Mouse (Mus musculus) hindbrain, embryonic 13.5 days (tissue): ENCODE measurements around the gene Pithd1. TPM values are rescaled to one million over a fixed set of nuclear protein-coding genes. Genes with fewer than 3 reads are reported as not detected.
A peak's percentile ranks its signal among the peaks of the same experiment; 100 is the strongest.
"Not testable (repeated sequence)": the region's sequence is repeated elsewhere in the genome, so short reads cannot be mapped to it uniquely, and the experiment has no call there.

ENCODE experiments used
- ATAC-seq: fragments of 200-750 bp; cut with Nextera tagmentation; 2 replicates; pipeline ENCODE4 v1.8.0; 2017; ENCODE audit warnings: moderate TSS enrichment; ENCODE audit not compliant: low FRiP score
- H3K27ac ChIP-seq: fragments of 300-500 bp; sonication (generic); 2 replicates; pipeline ENCODE4 v1.5.1; 2015; ENCODE audit warnings: inconsistent platforms, mild to moderate bottlenecking, moderate library complexity
- H3K27me3 ChIP-seq: fragments of 300-500 bp; sonication (generic); 2 replicates; pipeline ENCODE4 v1.6.1; 2015; ENCODE audit warnings: mild to moderate bottlenecking, inconsistent platforms
- H3K36me3 ChIP-seq: fragments of 300-500 bp; sonication (generic); 2 replicates; pipeline ENCODE4 v1.6.1; 2015; ENCODE audit warnings: mild to moderate bottlenecking, inconsistent platforms
- H3K4me1 ChIP-seq: fragments of 300-500 bp; sonication (generic); replicated peaks from 2 replicates; pipeline ENCODE4 v1.6.1; 2015; ENCODE audit warnings: inconsistent platforms
- H3K4me2 ChIP-seq: fragments of 300-500 bp; sonication (generic); 2 replicates; pipeline ENCODE4 v1.6.1; 2015; ENCODE audit warnings: inconsistent platforms, mild to moderate bottlenecking, moderate library complexity
- H3K4me3 ChIP-seq: fragments of 300-500 bp; sonication (generic); 2 replicates; pipeline ENCODE4 v1.5.1; 2015; ENCODE audit warnings: mild to moderate bottlenecking, inconsistent platforms
- H3K9ac ChIP-seq: fragments of 300-500 bp; sonication (generic); 2 replicates; pipeline ENCODE4 v1.6.1; 2015; ENCODE audit warnings: mild to moderate bottlenecking, inconsistent platforms
- H3K9me3 ChIP-seq: fragments of 300-500 bp; sonication (generic); 2 replicates; pipeline ENCODE4 v1.6.1; 2016; ENCODE audit warnings: inconsistent platforms
- WGBS: fragments of 180-500 bp; shearing (Covaris S2); methylation state at CpG from one replicate; pipeline ENCODE4 v1.1.7; 2015; 5-methylcytosine and 5-hydroxymethylcytosine counted together
- polyA plus RNA-seq: library from polyadenylated mRNA; unstranded; fragments of >200 nt; fragmentation: Nextera tagmentation; extraction: Ambion mirVana; gene quantifications from 2 replicates; pipeline ENCODE4 v1.2.1, GENCODE M21; 2015

The Pithd1 gene
- polyA plus RNA-seq, 1 experiment from 2014 or later = 58.3 TPM

- Histone ChIP-seq H3K4me2 (no peak overlapping the region), H3K4me1 (peaks cover 34% of the 10 kb centered on the region), H3K27ac (no peak overlapping the region), H3K9ac (no peak overlapping the region), H3K9me3 (no peaks in the 10 kb centered on the region), H3K4me3 (no peak overlapping the region), H3K36me3 (peaks cover 31% of the 10 kb centered on the region), H3K27me3 (no peaks in the 10 kb centered on the region)
- 92% methylated on average over 6 of the region's 6 CpGs for WGBS
- no peak for ATAC-seq
These were observed 36.7 kb downstream of the Pithd1 start for GRCm38 (mm10) chr4:135950365-135950764.

DNA sequence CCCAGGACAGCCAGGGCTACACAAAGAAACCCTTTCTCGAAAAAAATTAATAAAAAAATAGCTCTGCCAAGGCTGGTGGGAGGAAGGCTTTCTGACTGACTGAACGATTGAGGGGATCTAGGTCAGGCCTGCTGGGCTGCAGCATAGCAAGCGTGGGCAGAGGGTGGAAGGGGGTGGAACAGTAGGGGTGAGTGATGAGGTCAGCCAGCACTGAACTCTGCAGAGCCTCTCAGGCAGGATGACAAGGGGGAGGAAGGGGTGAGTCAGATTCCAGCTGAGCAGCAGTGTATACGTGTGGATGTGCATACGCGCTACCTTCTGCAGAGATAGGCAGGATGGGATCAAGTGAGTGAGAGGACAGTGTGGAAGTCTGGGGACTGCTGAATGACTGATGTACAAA is 37.2 kb downstream of the Pithd1 start:
- H3K9ac ChIP-seq = no peak overlapping the region
- peaks cover 29% of the 10 kb centered on the region for H3K36me3 ChIP-seq
- ATAC-seq = no peak
- peaks cover 34% of the 10 kb centered on the region for H3K4me1 ChIP-seq
- no peak overlapping the region for H3K4me3 ChIP-seq
- 59% methylated on average over 6 of the region's 6 CpGs for WGBS
- H3K4me2 ChIP-seq = no peak overlapping the region
- no peak overlapping the region for H3K27ac ChIP-seq
- no peaks in the 10 kb centered on the region for H3K9me3 ChIP-seq
- no peaks in the 10 kb centered on the region for H3K27me3 ChIP-seq

DNA sequence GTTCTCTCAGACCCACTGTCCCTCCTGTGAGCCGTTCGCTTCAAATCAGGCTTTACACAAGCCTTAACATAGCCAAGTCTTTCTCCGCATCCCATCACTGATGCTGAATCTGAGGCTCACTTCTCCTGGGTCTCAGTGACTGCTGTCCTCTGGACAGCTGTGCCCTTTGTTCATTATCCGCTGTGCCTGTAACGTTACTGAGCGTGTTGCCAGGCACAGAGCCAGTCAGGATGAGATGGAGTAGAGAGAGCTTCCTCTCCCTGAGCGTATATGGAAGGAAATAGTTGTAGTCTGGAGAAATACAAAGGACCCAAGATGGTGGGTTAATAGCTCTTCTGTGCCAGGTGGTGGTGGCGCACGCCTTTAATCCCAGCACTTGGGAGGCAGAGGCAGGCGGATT is 37.6 kb downstream of the Pithd1 start:
- no peak for ATAC-seq
- no peak overlapping the region for H3K4me2 ChIP-seq
- no peak overlapping the region for H3K9ac ChIP-seq
- H3K4me3 ChIP-seq = no peak overlapping the region
- H3K27me3 ChIP-seq = no peaks in the 10 kb centered on the region
- H3K9me3 ChIP-seq = no peaks in the 10 kb centered on the region
- 86% methylated on average over 10 of the region's 10 CpGs for WGBS
- peaks cover 26% of the 10 kb centered on the region for H3K36me3 ChIP-seq
- no peak overlapping the region for H3K27ac ChIP-seq
- peaks cover 34% of the 10 kb centered on the region for H3K4me1 ChIP-seq

DNA sequence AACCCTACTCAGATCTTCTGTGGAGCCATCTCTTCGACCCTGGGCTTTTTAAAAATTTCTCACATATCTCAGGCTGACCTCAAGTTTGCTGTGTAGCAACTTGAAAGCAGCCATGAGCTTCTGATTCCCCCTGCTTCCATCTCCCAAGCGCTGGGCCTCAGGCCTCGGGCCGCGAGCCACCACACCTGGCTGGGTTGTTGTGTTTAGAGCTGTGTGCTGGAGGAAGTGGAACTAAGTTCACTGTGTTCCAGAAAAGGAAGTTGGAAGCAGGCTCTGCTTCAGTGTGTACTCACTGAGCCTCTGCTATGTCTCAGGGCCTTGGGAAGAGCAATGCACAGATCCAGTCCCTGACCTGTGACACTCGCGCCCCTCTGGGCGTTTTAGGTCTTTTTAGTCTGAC is 38.9 kb downstream of the Pithd1 start:
- Histone ChIP-seq H3K9ac (0 out of 2 replicates have a peak overlapping the region, but pooled peaks have one; percentile 2), H3K27me3 (no peaks in the 10 kb centered on the region), H3K4me3 (no peak overlapping the region), H3K36me3 (peaks cover 21% of the 10 kb centered on the region), H3K27ac (no peak overlapping the region), H3K9me3 (no peaks in the 10 kb centered on the region), H3K4me1 (peaks cover 34% of the 10 kb centered on the region), H3K4me2 (no peak overlapping the region)
- ATAC-seq = no peak
- 97% methylated on average over 8 of the region's 8 CpGs for WGBS

DNA sequence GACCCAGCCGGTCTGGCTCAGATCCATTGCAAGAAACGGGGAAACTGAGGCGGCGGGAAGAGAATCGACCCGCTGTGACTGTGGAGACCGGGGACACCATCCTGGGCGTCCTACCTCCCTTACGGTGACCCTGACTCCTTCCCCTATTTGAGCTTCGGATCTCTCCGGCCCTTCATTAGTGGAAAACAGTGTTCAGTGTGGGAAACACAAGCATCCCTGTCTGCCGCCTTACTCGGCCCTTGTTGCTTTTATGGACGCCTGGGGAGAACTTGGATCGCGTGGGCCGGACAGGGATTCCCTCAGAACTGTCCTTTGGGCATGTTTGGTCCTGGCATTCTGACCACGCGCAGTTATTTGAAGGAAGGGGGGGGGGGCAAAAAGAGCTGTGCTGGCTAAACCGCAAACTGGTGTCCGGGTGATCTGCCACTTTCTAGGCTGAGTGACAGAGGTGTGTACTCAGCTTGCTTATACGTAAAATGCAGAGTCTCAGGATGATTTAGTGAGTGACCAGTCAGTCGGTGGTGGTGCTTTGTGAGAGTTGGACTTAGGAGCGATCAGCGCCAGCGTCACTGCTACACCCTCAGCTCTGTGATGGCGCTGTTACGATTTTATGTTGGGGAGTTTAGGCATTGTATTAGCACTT is 40.3 kb downstream of the Pithd1 start:
- WGBS = 2% methylated on average over 28 of the region's 28 CpGs

GRCm38 (mm10) chr4:135946278-135946658 is 40.8 kb downstream of the Pithd1 start, which contains the start of gene Hmgcl:
TSS of gene Hmgcl (plus strand) at chr4:135946448.
- WGBS = under 1% methylated on average over 23 of the region's 23 CpGs
- Histone ChIP-seq H3K9ac (peak within 1 kb of the TSS; percentile 85), H3K4me1 (peaks cover 34% of the 10 kb centered on the region), H3K27ac (peak within 1 kb of the TSS; percentile 83), H3K4me3 (peak within 1 kb of the TSS; percentile 76), H3K4me2 (peak within 1 kb of the TSS; percentile 80), H3K36me3 (peaks cover 9% of the 10 kb centered on the region), H3K27me3 (no peaks in the 10 kb centered on the region), H3K9me3 (no peaks in the 10 kb centered on the region)
- ATAC-seq = peak; percentile 92

More for the DNA sequence above, 40.3 kb downstream of the Pithd1 start:
- peaks cover 34% of the 10 kb centered on the region for H3K4me1 ChIP-seq
- no peaks in the 10 kb centered on the region for H3K9me3 ChIP-seq
- peaks cover 13% of the 10 kb centered on the region for H3K36me3 ChIP-seq
- peak overlapping the region; percentile 83 for H3K27ac ChIP-seq
- H3K4me2 ChIP-seq = peak overlapping the region; percentile 80
- no peak; the same call in 1 of the 2 replicates for ATAC-seq
- peak overlapping the region; percentile 85 for H3K9ac ChIP-seq
- peak overlapping the region; percentile 76 for H3K4me3 ChIP-seq
- no peaks in the 10 kb centered on the region for H3K27me3 ChIP-seq

DNA sequence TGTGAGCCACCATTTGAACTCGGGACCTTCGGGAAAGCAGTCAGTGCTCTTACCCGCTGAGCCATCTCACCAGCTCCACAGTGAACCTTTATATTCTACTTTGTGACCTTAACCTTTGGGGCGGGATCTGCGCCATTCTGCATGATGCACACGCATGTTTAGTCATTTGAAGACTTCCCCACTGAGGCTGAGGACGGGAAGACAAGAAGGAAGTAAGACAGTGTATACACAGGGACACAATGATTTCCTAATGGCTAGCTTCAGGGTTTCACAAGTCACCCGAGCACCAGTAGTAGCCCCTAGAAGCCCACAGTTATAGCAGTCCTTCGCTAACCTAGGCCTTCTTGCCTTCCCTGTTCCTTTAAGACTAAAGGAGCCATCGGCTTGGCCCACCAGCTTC is 41.4 kb downstream of the Pithd1 start:
- peak overlapping the region; percentile 85 for H3K9ac ChIP-seq

GRCm38 (mm10) chr4:135943389-135943788 is 43.7 kb downstream of the Pithd1 start:
- no peak for ATAC-seq
- Histone ChIP-seq H3K9me3 (no peaks in the 10 kb centered on the region), H3K27ac (no peak overlapping the region), H3K4me1 (peaks cover 17% of the 10 kb centered on the region), H3K9ac (no peak overlapping the region), H3K4me3 (no peak overlapping the region), H3K36me3 (peaks cover 30% of the 10 kb centered on the region), H3K4me2 (no peak overlapping the region), H3K27me3 (no peaks in the 10 kb centered on the region)
- 66% methylated on average over 4 of the region's 4 CpGs for WGBS

More for the DNA sequence above, 41.4 kb downstream of the Pithd1 start:
- no peaks in the 10 kb centered on the region for H3K27me3 ChIP-seq
- H3K4me1 ChIP-seq = peaks cover 34% of the 10 kb centered on the region
- H3K4me3 ChIP-seq = peak overlapping the region; percentile 76
- peaks cover 11% of the 10 kb centered on the region for H3K36me3 ChIP-seq
- H3K27ac ChIP-seq = peak overlapping the region; percentile 83
- ATAC-seq = 0 out of 2 replicates have a peak, but pooled peaks have one; percentile 5
- 77% methylated on average over 10 of the region's 10 CpGs for WGBS
- peak overlapping the region; percentile 80 for H3K4me2 ChIP-seq
- no peaks in the 10 kb centered on the region for H3K9me3 ChIP-seq

GRCm38 (mm10) chr4:135942193-135942592 is 44.9 kb downstream of the Pithd1 start:
- Histone ChIP-seq H3K9me3 (no peaks in the 10 kb centered on the region), H3K27ac (no peak overlapping the region), H3K9ac (no peak overlapping the region), H3K27me3 (no peaks in the 10 kb centered on the region), H3K36me3 (peaks cover 42% of the 10 kb centered on the region), H3K4me2 (no peak overlapping the region), H3K4me3 (no peak overlapping the region), H3K4me1 (peaks cover 8% of the 10 kb centered on the region)
- WGBS = 93% methylated on average over 6 of the region's 6 CpGs
- no peak for ATAC-seq

GRCm38 (mm10) chr4:135941026-135941425 is 46.0 kb downstream of the Pithd1 start:
- H3K9ac ChIP-seq, H3K4me3 ChIP-seq, H3K27ac ChIP-seq, ATAC-seq, H3K9me3 ChIP-seq, H3K4me1 ChIP-seq, H3K4me2 ChIP-seq, H3K27me3 ChIP-seq: not testable (repeated sequence)
- peaks cover 50% of the 10 kb centered on the region for H3K36me3 ChIP-seq
- WGBS = 85% methylated on average over 8 of the region's 8 CpGs

DNA sequence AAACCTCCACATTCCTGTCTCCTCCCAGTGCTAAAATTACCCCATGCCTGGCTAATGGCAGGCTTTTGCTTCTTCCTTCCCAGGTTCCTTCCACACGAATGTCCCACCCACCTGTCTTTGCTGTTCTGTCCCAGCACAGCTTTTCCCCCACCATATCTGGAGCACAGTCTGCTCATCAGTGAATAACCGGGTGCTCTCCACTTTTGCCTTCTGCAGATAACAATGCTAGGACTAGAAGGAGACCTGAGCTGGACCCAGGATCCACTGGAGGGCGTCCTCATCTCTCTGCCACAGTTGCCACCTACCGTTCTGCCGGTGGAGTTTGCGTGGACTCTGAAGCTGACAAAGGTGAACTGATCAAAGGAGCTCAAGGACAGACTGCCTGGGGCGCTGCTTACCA is 48.2 kb downstream of the Pithd1 start:
- Histone ChIP-seq H3K4me2 (no peak overlapping the region), H3K4me1 (no peaks in the 10 kb centered on the region), H3K9me3 (no peaks in the 10 kb centered on the region), H3K27ac (no peak overlapping the region), H3K9ac (no peak overlapping the region), H3K36me3 (peaks cover 70% of the 10 kb centered on the region), H3K4me3 (no peak overlapping the region), H3K27me3 (no peaks in the 10 kb centered on the region)
- no peak for ATAC-seq
- 90% methylated on average over 7 of the region's 7 CpGs for WGBS

DNA sequence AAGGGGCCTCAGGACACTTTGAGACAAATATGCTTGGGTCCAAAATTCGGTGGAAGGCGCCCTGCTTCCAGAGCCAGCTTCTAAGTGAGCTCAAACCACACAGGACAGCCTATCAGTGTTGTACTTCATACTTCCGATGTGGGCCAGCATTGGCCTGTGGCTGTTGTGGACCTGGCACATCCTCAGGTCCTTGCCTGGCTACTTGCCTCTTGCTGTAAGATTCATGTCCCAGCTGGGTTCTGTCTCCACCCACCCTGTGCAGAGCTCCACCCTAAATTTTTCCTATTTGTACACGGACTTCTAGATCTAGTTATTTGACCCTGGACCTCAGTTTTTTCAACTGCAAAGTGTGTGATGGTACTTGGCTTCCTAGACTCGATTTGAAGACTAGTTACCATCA is 51.6 kb downstream of the Pithd1 start:
- peaks cover 85% of the 10 kb centered on the region for H3K36me3 ChIP-seq
- ATAC-seq = no peak
- no peak overlapping the region for H3K27ac ChIP-seq
- no peaks in the 10 kb centered on the region for H3K27me3 ChIP-seq
- no peak overlapping the region for H3K4me3 ChIP-seq
- no peak overlapping the region for H3K4me2 ChIP-seq
- no peaks in the 10 kb centered on the region for H3K9me3 ChIP-seq
- no peaks in the 10 kb centered on the region for H3K4me1 ChIP-seq
- H3K9ac ChIP-seq = no peak overlapping the region
- WGBS = 73% methylated on average over 5 of the region's 5 CpGs
